Mouse (Mus musculus): ENCODE measurements at regions not wholly inside any gene's neighbourhood (a gene's known extent, or its start where the extent isn't known, plus 50 kb on each side); places are given as distances from the start of the nearest gene placed in this dataset.

DNA sequence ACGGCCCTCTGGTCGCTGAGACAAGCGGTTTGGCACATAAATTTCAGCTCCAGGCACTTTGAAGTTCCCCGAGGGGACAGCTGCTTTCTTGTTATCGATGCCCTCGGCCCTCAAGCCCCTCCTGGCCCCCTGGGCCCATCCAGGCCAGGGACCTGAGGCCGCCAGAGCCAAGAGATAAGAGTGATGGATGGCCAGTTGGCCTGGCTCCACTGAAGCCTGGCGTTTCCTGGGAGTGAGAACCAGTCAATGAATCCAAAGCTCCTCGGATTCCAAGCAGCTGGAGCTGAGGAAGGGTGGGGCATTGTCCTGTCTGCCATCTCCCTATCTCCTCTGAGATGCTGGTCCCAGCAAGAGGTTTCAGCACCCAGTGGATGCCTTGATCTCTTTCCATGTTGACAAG, 71.6 kb upstream of the Hand1 start:
- DNase-seq (ENCODE audit: low read depth, low spot score), result no peak

DNA sequence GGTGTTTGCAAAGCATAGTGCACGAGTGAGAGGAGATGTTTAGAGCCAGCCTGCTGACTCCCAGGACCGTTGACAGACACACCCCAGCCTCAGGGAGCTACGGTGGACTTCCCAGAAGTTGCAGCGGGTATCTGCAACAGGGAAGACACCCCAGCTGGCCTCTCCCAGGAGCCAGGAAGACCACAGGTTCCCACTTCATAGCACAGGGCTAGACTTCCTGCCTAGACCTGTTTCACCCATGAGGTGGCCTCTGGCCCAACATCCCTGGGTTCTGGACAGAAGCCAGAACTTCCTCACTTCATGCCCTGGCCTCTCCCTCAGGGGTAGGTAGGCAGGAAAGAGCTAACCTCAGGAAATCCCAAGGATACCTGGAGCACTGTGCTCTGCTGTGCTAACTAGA, 66.7 kb upstream of the Hand1 start:
- no peak for DNase-seq (ENCODE audit: low read depth, low spot score)

DNA sequence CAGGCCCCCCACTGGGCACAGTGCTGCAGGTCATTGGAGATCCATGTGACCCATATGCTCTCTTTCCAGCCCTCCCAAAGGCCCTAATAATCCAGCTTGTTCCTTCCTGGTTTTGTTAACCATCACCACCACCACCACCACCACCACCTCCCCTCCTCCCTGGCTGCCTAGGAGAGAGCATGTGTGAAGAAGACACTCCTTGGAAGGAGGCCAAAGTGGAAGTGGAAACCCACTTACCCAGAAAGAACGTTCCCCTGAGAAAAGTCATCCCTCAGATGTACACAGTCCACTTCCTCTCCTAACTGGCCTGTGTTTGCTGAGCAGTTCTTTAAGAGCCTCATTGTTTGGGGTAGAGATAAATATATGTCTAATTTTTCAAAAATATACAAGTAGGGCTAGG, 62.9 kb upstream of the Hand1 start:
- no peak for DNase-seq (ENCODE audit: low read depth, low spot score)

DNA sequence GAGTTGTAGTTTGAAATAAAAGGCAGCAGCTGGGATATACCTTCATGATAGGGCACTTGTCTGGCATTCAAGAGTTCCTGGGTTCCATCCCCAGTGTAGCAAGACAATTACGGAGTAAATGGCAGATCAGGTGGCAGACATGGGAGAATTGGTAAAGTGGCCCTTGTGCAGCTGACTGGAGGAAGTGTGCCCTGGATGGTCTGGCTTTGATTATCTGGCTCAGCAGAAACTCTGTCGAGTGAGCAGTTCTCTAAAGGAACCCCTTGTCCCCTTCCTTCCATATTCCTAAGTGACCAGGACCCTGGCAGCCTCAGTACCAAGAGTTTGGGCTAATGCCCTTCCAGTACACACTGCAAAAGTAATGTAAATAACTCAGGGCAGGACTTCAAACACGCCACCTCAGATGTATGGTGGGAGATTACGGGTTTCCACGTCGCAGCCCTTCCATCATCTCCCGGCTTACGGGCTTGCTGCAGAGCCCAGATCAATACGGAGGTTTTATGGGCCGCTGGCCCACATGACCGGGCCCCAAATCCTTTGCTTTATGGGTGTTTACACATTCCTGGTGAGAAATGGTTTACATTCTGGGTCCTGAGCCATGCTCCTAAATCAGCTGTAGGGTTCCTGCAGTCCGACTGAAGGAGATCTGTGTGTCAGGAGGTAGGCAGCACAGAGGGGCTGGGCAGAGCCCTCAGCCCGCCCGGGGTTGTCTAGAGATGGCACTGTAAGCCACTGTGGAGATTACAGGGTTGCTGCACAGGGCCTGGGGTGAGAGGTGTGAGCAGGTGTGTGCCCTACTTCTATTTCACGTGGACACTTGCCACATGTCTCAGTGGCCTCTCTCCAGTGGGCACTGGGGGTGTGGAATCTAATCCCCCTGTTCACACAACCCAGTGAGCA, 50.4 kb upstream of the Hand1 start:
- no peak for DNase-seq (ENCODE audit: low read depth, low spot score)

All from CD4-positive, CD25-positive, alpha-beta regulatory T cell, adult 2 months (primary cell).